Mouse (Mus musculus): ENCODE data around the gene Adam1b. TPM values are rescaled to one million over a fixed set of nuclear protein-coding genes. Genes with fewer than 3 reads are reported as not detected.

Adam1b gene
- polyA plus RNA-seq, 1 experiment from 2014 or later = not detected

DNA sequence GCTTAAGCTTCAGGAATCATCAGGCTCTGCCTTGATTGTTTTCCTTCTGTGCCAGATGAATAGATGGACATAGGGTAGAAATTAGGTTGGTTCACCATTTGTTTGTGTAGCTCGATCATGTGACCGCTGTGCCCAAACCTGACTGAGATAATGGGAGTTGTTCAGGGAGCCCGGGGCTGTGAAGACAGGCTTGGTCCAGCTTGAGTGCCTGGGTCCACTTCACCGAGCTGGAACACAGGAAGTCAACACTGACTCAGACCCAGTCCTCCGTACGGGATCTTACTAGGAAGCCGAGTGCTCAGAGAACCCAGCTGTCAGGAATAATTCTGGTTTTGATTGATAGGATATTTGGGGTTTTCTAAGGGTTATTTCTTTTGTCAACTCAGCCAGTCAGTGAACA lies 28.6 kb downstream of the Adam1b start:
- H3K4me2 ChIP-seq (ENCODE audit: low read depth, low read length) = no peak overlapping the region
- no peaks in the 10 kb centered on the region for H3K9me3 ChIP-seq (ENCODE audit: control insufficient read depth, low read length)
- H3K27me3 ChIP-seq (replicated peaks; ENCODE audit: control insufficient read depth, insufficient read depth, low read length) = no peaks in the 10 kb centered on the region
- H3K4me1 ChIP-seq (ENCODE audit: control insufficient read depth, insufficient read depth, low read length) = no peaks in the 10 kb centered on the region
- whole genome bisulfite sequencing = 72% methylated on average over 7 of the region's 7 CpGs
- H3K9ac ChIP-seq (ENCODE audit: low read depth, low read length) = no peak overlapping the region
- H3K27ac ChIP-seq (replicated peaks; ENCODE audit: low read depth, low read length) = no peak overlapping the region
- DNase-seq (ENCODE audit: low spot score) = no peak
- H3K4me3 ChIP-seq (ENCODE audit: low read depth, low read length) = no peak overlapping the region
- ATAC-seq (ENCODE audit: low read depth) = no peak
- H3K36me3 ChIP-seq (ENCODE audit: control insufficient read depth, insufficient read depth, low read length) = no peaks in the 10 kb centered on the region

DNA sequence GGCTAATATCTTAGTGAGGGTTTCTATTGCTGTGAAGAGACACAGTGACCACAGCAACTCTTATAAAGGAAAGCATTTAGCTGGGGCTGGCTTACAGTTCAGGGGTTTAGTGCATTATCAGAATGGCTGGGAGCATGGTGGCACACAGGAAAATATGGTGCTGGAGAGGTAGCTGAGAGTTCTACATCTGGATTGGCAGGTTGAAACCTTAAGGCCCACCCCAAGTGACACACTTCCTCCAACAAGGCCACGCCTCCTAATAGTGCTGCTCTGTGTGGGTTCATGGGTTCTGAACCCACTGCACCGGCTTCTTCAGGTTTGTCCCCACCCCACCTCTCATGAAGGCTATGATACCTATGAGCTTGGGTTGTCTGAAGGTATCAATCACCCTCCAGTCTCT lies 30.8 kb downstream of the Adam1b start:
- no peaks in the 10 kb centered on the region for H3K4me1 ChIP-seq (ENCODE audit: control insufficient read depth, insufficient read depth, low read length)
- no peak overlapping the region for H3K27ac ChIP-seq (replicated peaks; ENCODE audit: low read depth, low read length)
- H3K27me3 ChIP-seq (replicated peaks; ENCODE audit: control insufficient read depth, insufficient read depth, low read length) = no peaks in the 10 kb centered on the region
- H3K9me3 ChIP-seq (ENCODE audit: control insufficient read depth, low read length) = no peaks in the 10 kb centered on the region
- H3K36me3 ChIP-seq (ENCODE audit: control insufficient read depth, insufficient read depth, low read length) = no peaks in the 10 kb centered on the region
- 84% methylated on average over 2 of the region's 2 CpGs for WGBS
- no peak overlapping the region for H3K9ac ChIP-seq (ENCODE audit: low read depth, low read length)
- ATAC-seq (ENCODE audit: low read depth) (no peak), DNase-seq (ENCODE audit: low spot score) (no peak)
- no peak overlapping the region for H3K4me2 ChIP-seq (ENCODE audit: low read depth, low read length)
- H3K4me3 ChIP-seq (ENCODE audit: low read depth, low read length) = no peak overlapping the region

DNA sequence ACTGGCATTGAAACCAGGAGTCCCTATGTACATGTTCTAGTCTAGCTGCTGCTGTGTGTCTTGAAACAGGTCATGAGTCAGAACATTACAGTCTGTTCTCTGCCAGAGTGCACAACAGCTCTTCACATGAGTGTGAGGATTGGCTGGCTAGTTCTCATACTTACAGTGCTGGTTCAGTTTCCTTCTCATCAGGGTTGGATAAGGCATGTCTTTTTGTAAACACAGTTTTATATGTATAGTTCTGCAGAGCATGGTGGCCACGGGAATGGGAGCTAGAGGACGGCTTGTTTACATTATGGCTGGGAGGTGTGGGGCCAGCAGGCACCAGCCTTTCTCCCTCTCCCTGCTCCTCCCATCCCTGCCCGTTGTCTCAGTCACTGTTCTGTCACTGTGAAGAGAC lies 33.7 kb downstream of the Adam1b start:
- Histone ChIP-seq H3K4me1 (ENCODE audit: control insufficient read depth, insufficient read depth, low read length) (no peaks in the 10 kb centered on the region), H3K9ac (ENCODE audit: low read depth, low read length) (no peak overlapping the region), H3K36me3 (ENCODE audit: control insufficient read depth, insufficient read depth, low read length) (no peaks in the 10 kb centered on the region), H3K4me2 (ENCODE audit: low read depth, low read length) (no peak overlapping the region), H3K4me3 (ENCODE audit: low read depth, low read length) (no peak overlapping the region), H3K27me3 (replicated peaks; ENCODE audit: control insufficient read depth, insufficient read depth, low read length) (no peaks in the 10 kb centered on the region), H3K27ac (replicated peaks; ENCODE audit: low read depth, low read length) (no peak overlapping the region), H3K9me3 (ENCODE audit: control insufficient read depth, low read length) (no peaks in the 10 kb centered on the region)
- no peak for ATAC-seq (ENCODE audit: low read depth)
- DNase-seq (ENCODE audit: low spot score) = no peak
- WGBS = 28% methylated on average over 3 of the region's 3 CpGs

DNA sequence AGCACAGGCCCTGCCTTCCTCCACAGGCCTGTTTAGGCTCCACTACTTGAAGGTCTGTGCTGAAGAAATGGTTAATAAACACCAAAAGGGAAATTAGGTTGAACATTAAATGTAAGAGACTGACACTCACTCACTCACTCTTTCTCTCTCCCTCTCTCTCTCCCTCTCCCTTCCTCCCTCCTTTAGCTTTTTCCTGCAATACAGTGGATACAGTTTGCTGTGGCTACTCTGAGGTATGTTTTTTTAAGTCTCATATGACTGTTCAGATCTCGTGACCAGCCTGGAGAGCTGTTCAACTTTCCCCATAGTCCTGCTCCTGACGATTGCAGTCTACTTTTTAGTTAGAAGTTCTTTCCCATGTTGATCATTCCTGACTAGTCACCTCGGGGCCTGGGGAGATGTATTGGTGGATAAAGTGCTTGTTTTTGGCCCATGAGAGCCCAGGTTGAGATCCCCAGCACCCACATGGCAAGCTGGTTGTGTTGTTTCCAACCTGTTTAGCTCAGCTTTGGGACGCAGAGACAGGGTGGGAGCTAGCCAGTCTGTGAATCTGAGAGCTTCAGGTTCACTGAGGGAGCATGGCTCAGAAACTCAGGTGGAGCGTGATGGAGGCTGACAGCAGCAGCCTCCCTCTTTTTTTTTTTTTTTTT lies 39.5 kb downstream of the Adam1b start:
- Histone ChIP-seq H3K27me3 (replicated peaks; ENCODE audit: control insufficient read depth, insufficient read depth, low read length) (no peaks in the 10 kb centered on the region), H3K9ac (ENCODE audit: low read depth, low read length) (no peak overlapping the region), H3K4me1 (ENCODE audit: control insufficient read depth, insufficient read depth, low read length) (no peaks in the 10 kb centered on the region), H3K36me3 (ENCODE audit: control insufficient read depth, insufficient read depth, low read length) (no peaks in the 10 kb centered on the region), H3K27ac (replicated peaks; ENCODE audit: low read depth, low read length) (no peak overlapping the region), H3K4me3 (ENCODE audit: low read depth, low read length) (no peak overlapping the region), H3K4me2 (ENCODE audit: low read depth, low read length) (no peak overlapping the region), H3K9me3 (ENCODE audit: control insufficient read depth, low read length) (0 out of 2 replicates have a peak, but pooled peaks cover 5% of the 10 kb centered on the region)
- 52% methylated on average over 5 of the region's 5 CpGs for WGBS
- DNase-seq (ENCODE audit: low spot score) (no peak), ATAC-seq (ENCODE audit: low read depth) (no peak)

DNA sequence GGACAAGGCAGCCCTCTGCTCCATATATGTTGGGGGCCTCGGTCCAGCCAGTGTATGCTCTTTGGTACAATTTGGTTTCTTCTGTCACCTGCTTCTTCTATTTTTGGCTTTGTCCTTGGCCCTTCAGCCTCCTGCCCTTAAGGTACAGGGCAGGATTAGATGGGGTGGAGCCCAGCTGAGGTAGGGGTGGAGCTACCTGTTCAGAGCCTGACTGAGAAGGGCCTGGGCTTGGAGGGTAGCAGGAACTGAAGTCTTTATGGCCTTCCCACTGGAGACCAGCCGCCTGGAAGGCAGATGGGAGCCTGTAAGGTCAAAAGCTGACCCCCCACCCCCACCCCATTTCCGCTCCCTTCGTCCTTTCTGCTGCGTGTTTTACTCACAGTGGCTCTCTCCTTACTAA lies 40.3 kb downstream of the Adam1b start:
- no peaks in the 10 kb centered on the region for H3K36me3 ChIP-seq (ENCODE audit: control insufficient read depth, insufficient read depth, low read length)
- no peak overlapping the region for H3K9ac ChIP-seq (ENCODE audit: low read depth, low read length)
- H3K27me3 ChIP-seq (replicated peaks; ENCODE audit: control insufficient read depth, insufficient read depth, low read length) = no peaks in the 10 kb centered on the region
- no peak overlapping the region for H3K4me2 ChIP-seq (ENCODE audit: low read depth, low read length)
- 0 out of 2 replicates have a peak, but pooled peaks cover 5% of the 10 kb centered on the region for H3K9me3 ChIP-seq (ENCODE audit: control insufficient read depth, low read length)
- 52% methylated on average over 5 of the region's 5 CpGs for WGBS
- no peaks in the 10 kb centered on the region for H3K4me1 ChIP-seq (ENCODE audit: control insufficient read depth, insufficient read depth, low read length)
- H3K27ac ChIP-seq (replicated peaks; ENCODE audit: low read depth, low read length) = no peak overlapping the region
- DNase-seq (ENCODE audit: low spot score) (no peak), ATAC-seq (ENCODE audit: low read depth) (no peak)
- H3K4me3 ChIP-seq (ENCODE audit: low read depth, low read length) = no peak overlapping the region

DNA sequence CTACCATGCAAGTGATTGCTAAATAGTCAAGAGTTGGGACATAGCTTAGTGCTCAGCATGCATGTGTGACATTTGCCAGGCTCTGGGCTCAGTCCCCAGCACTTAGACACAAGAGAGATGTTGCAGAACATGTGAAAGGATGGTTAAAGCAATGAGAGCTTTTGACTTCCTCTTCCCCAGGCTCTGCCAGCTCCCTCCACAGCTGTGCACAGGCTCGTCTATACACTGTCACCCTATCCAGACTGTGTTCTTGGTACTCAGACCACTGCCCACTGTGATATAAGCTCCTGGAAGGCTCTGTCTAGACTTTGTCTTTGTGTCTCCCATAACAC lies 41.1 kb downstream of the Adam1b start:
- DNase-seq (ENCODE audit: low spot score) (no peak), ATAC-seq (ENCODE audit: low read depth) (no peak)
- Histone ChIP-seq H3K4me2 (ENCODE audit: low read depth, low read length) (no peak overlapping the region), H3K27ac (replicated peaks; ENCODE audit: low read depth, low read length) (no peak overlapping the region), H3K9me3 (ENCODE audit: control insufficient read depth, low read length) (0 out of 2 replicates have a peak, but pooled peaks cover 5% of the 10 kb centered on the region), H3K4me3 (ENCODE audit: low read depth, low read length) (no peak overlapping the region), H3K4me1 (ENCODE audit: control insufficient read depth, insufficient read depth, low read length) (no peaks in the 10 kb centered on the region), H3K36me3 (ENCODE audit: control insufficient read depth, insufficient read depth, low read length) (no peaks in the 10 kb centered on the region), H3K9ac (ENCODE audit: low read depth, low read length) (no peak overlapping the region), H3K27me3 (replicated peaks; ENCODE audit: control insufficient read depth, insufficient read depth, low read length) (no peaks in the 10 kb centered on the region)
- WGBS = 18% methylated on average over 1 of the region's 1 CpGs

DNA sequence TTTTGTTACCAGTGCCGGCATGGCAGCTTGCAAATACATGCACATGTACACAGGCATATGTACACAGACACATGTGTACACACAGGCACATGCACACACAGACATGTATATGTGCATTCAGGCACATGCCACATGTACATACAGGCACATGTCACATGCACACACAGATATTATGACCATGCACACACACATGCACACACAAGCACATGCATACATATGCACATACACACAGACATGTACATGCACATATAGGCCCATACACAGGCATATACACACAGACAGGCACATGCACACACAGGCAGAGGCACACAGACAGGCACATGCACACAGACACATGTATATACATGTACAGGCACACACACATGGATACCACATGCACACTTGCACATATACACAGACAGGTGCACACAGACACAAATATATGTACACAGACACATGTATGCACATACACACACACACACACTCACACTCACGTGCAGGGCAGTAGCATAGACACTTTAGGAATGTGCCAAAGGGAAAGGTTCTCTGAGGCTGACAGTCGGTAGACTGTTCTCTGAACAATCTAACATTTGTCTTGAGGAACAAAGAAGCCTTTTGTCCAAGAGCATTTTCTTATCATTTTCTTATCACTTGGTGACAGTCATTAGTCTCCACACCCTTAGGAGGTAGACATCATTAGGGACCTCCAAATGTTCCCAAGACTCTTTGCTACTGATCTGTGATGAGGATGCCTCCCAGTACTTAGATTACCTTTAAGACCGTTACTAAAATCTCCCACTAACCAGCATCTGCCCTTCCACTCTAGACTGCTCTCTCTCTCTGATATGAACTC lies 41.7 kb downstream of the Adam1b start:
- Histone ChIP-seq H3K9me3 (ENCODE audit: control insufficient read depth, low read length) (0 out of 2 replicates have a peak, but pooled peaks cover 5% of the 10 kb centered on the region), H3K27me3 (replicated peaks; ENCODE audit: control insufficient read depth, insufficient read depth, low read length) (no peaks in the 10 kb centered on the region), H3K27ac (replicated peaks; ENCODE audit: low read depth, low read length) (no peak overlapping the region), H3K36me3 (ENCODE audit: control insufficient read depth, insufficient read depth, low read length) (no peaks in the 10 kb centered on the region), H3K4me2 (ENCODE audit: low read depth, low read length) (no peak overlapping the region), H3K9ac (ENCODE audit: low read depth, low read length) (no peak overlapping the region), H3K4me1 (ENCODE audit: control insufficient read depth, insufficient read depth, low read length) (no peaks in the 10 kb centered on the region), H3K4me3 (ENCODE audit: low read depth, low read length) (no peak overlapping the region)
- 45% methylated on average over 4 of the region's 4 CpGs for WGBS
- ATAC-seq (ENCODE audit: low read depth) (no peak), DNase-seq (ENCODE audit: low spot score) (no peak)

DNA sequence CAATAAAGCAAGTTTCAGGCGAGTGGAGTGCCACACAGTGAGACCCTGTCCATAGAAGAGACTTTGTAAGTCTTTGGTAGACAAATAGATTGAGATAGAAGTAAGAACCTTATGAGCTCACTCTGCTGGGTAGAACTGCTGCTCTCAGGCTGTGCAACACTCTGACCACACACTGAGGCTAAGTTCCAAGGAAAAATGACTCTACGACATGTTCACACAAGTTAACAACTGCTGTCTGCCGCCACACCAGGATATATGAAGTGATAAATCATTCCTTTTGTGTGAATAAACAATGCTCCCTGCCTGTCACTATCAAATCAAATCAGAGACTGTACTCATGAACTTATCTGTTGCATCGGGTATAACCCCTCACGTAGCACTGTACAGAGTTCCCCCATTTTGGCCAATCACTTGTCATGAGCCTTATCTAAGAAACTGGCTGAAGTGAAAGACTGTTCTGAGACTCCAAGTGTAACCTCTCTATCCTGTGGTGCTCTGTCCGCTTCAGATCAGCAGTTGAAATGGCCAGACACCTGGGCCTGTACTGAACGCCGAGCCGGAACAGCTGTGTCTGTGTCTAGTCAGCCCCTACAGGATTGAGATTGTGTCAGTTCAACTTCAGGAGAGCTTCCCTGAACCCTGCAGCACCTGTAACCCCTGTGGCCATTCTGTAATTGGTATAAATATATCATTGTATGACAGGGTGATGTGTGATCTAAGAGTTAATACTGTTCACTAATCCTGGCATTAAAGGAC lies 47.5 kb downstream of the Adam1b start:
- Histone ChIP-seq H3K27ac (replicated peaks; ENCODE audit: low read depth, low read length) (no peak overlapping the region), H3K4me2 (ENCODE audit: low read depth, low read length) (no peak overlapping the region), H3K4me1 (ENCODE audit: control insufficient read depth, insufficient read depth, low read length) (peaks cover 8% of the 10 kb centered on the region), H3K27me3 (replicated peaks; ENCODE audit: control insufficient read depth, insufficient read depth, low read length) (no peaks in the 10 kb centered on the region), H3K9ac (ENCODE audit: low read depth, low read length) (no peak overlapping the region), H3K36me3 (ENCODE audit: control insufficient read depth, insufficient read depth, low read length) (no peaks in the 10 kb centered on the region), H3K9me3 (ENCODE audit: control insufficient read depth, low read length) (0 out of 2 replicates have a peak, but pooled peaks cover 5% of the 10 kb centered on the region), H3K4me3 (ENCODE audit: low read depth, low read length) (no peak overlapping the region)
- ATAC-seq (ENCODE audit: low read depth) (no peak), DNase-seq (ENCODE audit: low spot score) (peak; percentile 17)
- 67% methylated on average over 9 of the region's 9 CpGs for WGBS

Data from embryonic facial prominence, embryonic 14.5 days (tissue).